Comparison of ENCODE assay signal across 8 mouse cellular contexts in genomic region chr11:74866640-74867039, GRCm38 (mm10). TPM values are rescaled to one million over a fixed set of nuclear protein-coding genes. Genes with fewer than 3 reads are reported as not detected.
A peak's percentile ranks its signal among the peaks of the same experiment; 100 is the strongest.
DNase-seq lines count a peak whose midpoint lies in the region; ATAC-seq and TF ChIP-seq lines count a peak whose summit lies in the region.

No protein-coding gene starts in this region.

- H3K4me3 ChIP-seq in layer of hippocampus, adult 2 months = no peak overlapping the region
- no peak overlapping the region for H3K4me3 ChIP-seq in midbrain, embryonic 16.5 days (ENCODE audit: low read depth, low read length)

- peaks cover 28% of the 10 kb centered on the region for H3K36me3 ChIP-seq in midbrain, embryonic 16.5 days (ENCODE audit: control insufficient read depth, insufficient read depth, low read length)

- peak; percentile 44 to 62 for DNase-seq in layer of hippocampus, adult 2 months (ENCODE audit: low spot score in 2 of 2)
- no peak for DNase-seq in layer of hippocampus, adult 9-10 months (ENCODE audit: low spot score)
- peak; percentile 93 for DNase-seq in cerebellum, adult 11-12 months
- DNase-seq in gastrocnemius, postnatal 36 days = peak; percentile 84 to 90
- peak; percentile 42 for DNase-seq in ovary, postnatal 14 days (ENCODE audit: low spot score)
- DNase-seq in thymus, postnatal 10 days (ENCODE audit: low spot score in 2 of 2) = no peak
- DNase-seq in kidney, adult 8-10 months = no peak

- no peak for TF ChIP-seq CTCF in layer of hippocampus, adult 2 months (conservative IDR thresholded peaks at IDR 0.05)

- no peak overlapping the region for H3K9ac ChIP-seq in midbrain, embryonic 16.5 days (ENCODE audit: low read depth, low read length)

- peaks cover 21% of the 10 kb centered on the region for H3K4me1 ChIP-seq in midbrain, embryonic 16.5 days (ENCODE audit: control insufficient read depth, insufficient read depth, low read length)

- peak overlapping the region; percentile 47 for H3K27ac ChIP-seq in layer of hippocampus, adult 2 months
- H3K27ac ChIP-seq in midbrain, embryonic 16.5 days (ENCODE audit: low read length) = no peak overlapping the region

- no peak for ATAC-seq in midbrain, embryonic 16.5 days

- no peaks in the 10 kb centered on the region for H3K27me3 ChIP-seq in midbrain, embryonic 16.5 days (ENCODE audit: control insufficient read depth, insufficient read depth, low read depth, low read length)

- 87% methylated on average over 4 of the region's 4 CpGs for WGBS in midbrain, embryonic 16.5 days

- H3K9me3 ChIP-seq in midbrain, embryonic 16.5 days (replicated peaks; ENCODE audit: control insufficient read depth, low read length, poor library complexity, severe bottlenecking) = no peaks in the 10 kb centered on the region

- H3K4me2 ChIP-seq in midbrain, embryonic 16.5 days (ENCODE audit: low read length) = no peak overlapping the region

- intact Hi-C loops in gastrocnemius, postnatal 36 days (cut with DNase I) = no loop called here

RNA-seq across cellular contexts. Expression of gene Sgsm2, which starts 30.2 kb away (rescaled TPM):
- total RNA-seq in layer of hippocampus, adult 2 months (2021) = 10 to 100 TPM; 91.7 to 99.3 TPM
- 1 to 10 TPM; 1.4 to 1.9 TPM for total RNA-seq in gastrocnemius, postnatal 36 days (2021)
- polyA plus RNA-seq in midbrain, embryonic 16.5 days (2015; fragmentation: Nextera tagmentation; extraction: Ambion mirVana) = 30.3 and 31.8 TPM in 2 replicates

RNA-seq across cellular contexts. Expression of gene Tsr1, which starts 31.2 kb away (rescaled TPM):
- 10 to 100 TPM; 32.0 to 36.8 TPM for total RNA-seq in layer of hippocampus, adult 2 months (2021)
- total RNA-seq in gastrocnemius, postnatal 36 days (2021) = 10 to 100 TPM; 16.8 to 25.2 TPM
- 27.6 and 30.2 TPM in 2 replicates for polyA plus RNA-seq in midbrain, embryonic 16.5 days (2015; fragmentation: Nextera tagmentation; extraction: Ambion mirVana)

RNA-seq across cellular contexts. Expression of gene Mnt, which starts 35.9 kb away (rescaled TPM):
- 10 to 100 TPM; 31.3 to 32.8 TPM for total RNA-seq in layer of hippocampus, adult 2 months (2021)
- total RNA-seq in gastrocnemius, postnatal 36 days (2021) = 1 to 10 TPM; 6.4 to 7.1 TPM
- polyA plus RNA-seq in midbrain, embryonic 16.5 days (2015; fragmentation: Nextera tagmentation; extraction: Ambion mirVana) = 7.6 and 8.6 TPM in 2 replicates

RNA-seq across cellular contexts. Expression of gene Smg6, which starts 59.0 kb away (rescaled TPM):
- 10 to 100 TPM; 31.9 to 34.7 TPM for total RNA-seq in layer of hippocampus, adult 2 months (2021)
- 10 to 100 TPM in 1 of 2 experiments, 1 to 10 TPM in 1; 8.4 to 11.4 TPM for total RNA-seq in gastrocnemius, postnatal 36 days (2021)
- 14.6 and 17.4 TPM in 2 replicates for polyA plus RNA-seq in midbrain, embryonic 16.5 days (2015; fragmentation: Nextera tagmentation; extraction: Ambion mirVana)

RNA-seq across cellular contexts. Expression of gene Srr, which starts 59.1 kb away (rescaled TPM):
- 10 to 100 TPM; 85.2 to 96.3 TPM for total RNA-seq in layer of hippocampus, adult 2 months (2021)
- 10 to 100 TPM; 18.6 to 18.9 TPM for total RNA-seq in gastrocnemius, postnatal 36 days (2021)
- polyA plus RNA-seq in midbrain, embryonic 16.5 days (2015; fragmentation: Nextera tagmentation; extraction: Ambion mirVana) = 40.9 and 44.2 TPM in 2 replicates

Comparison
In these comparisons a context has a peak if more than half of its experiments do, and no peak if none do; other contexts are left out.
1. DNase-seq: peak in layer of hippocampus, adult 2 months (2 of 2), cerebellum, adult 11-12 months (single experiment), gastrocnemius, postnatal 36 days (2 of 2) and ovary, postnatal 14 days (single experiment); none in layer of hippocampus, adult 9-10 months (single experiment), thymus, postnatal 10 days (0 of 2) and kidney, adult 8-10 months (0 of 2).
2. RNA of gene Sgsm2, which starts 30.2 kb away (total RNA-seq): 91.7 to 99.3 TPM in layer of hippocampus, adult 2 months; 1.4 to 1.9 TPM in gastrocnemius, postnatal 36 days; every median in the first group is over 10 times any median in the second.
3. RNA of gene Mnt, which starts 35.9 kb away (total RNA-seq): 31.3 to 32.8 TPM in layer of hippocampus, adult 2 months; 6.4 to 7.1 TPM in gastrocnemius, postnatal 36 days; every median in the first group is over 4 times any median in the second.